Mouse (Mus musculus): ENCODE measurements at regions not wholly inside any gene's neighbourhood (a gene's known extent, or its start where the extent isn't known, plus 50 kb on each side); places are given as distances from the start of the nearest gene placed in this dataset.

GRCm38 (mm10) chr11:31787917-31788703 is 83.9 kb upstream of the Cpeb4 start:
- Histone ChIP-seq H3K9ac (ENCODE audit: low read depth, low read length) (no peak overlapping the region), H3K27me3 (ENCODE audit: insufficient read depth, low read length) (no peaks in the 10 kb centered on the region), H3K27ac (no peak overlapping the region), H3K36me3 (ENCODE audit: insufficient read depth, low read length) (no peaks in the 10 kb centered on the region), H3K9me3 (replicated peaks; ENCODE audit: low read length) (no peaks in the 10 kb centered on the region), H3K4me2 (ENCODE audit: low read length) (no peak overlapping the region), H3K4me1 (replicated peaks; ENCODE audit: insufficient read depth, low read length) (no peaks in the 10 kb centered on the region), H3K4me3 (replicated peaks; ENCODE audit: low read depth, low read length) (no peak overlapping the region)
- ATAC-seq (replicated peaks; ENCODE audit: low FRiP score, low read depth) (peak; percentile 79), DNase-seq (ENCODE audit: low spot score) (peak; percentile 57)
- 14% methylated on average over 2 of the region's 2 CpGs for WGBS
- no peak for TF ChIP-seq CTCF (IDR thresholded peaks at IDR 0.05; ENCODE audit: low read depth)

DNA sequence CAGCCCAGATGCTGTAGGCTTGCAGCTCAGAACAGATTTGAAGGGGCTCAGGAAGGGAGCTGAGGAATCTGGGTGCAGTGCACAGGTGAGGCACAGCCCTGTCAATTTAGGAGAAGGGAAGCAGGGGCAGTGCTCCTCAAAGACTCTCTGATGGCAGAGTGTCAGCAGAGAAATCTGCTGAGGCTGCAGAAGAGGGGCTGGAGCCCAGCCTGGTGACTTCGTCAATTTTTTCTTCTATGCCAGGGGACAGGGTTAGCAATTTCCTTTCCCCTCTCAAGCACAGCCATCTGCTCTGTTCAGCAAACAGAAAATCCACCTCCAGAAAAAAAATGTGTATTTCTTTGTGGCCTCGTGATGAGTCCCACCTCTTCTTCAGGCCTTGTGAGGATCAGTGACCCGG is 82.0 kb upstream of the Cpeb4 start:
- Histone ChIP-seq H3K4me3 (replicated peaks; ENCODE audit: low read depth, low read length) (no peak overlapping the region), H3K4me2 (ENCODE audit: low read length) (no peak overlapping the region), H3K27ac (no peak overlapping the region), H3K27me3 (ENCODE audit: insufficient read depth, low read length) (no peaks in the 10 kb centered on the region), H3K4me1 (replicated peaks; ENCODE audit: insufficient read depth, low read length) (no peaks in the 10 kb centered on the region), H3K9ac (ENCODE audit: low read depth, low read length) (no peak overlapping the region), H3K9me3 (replicated peaks; ENCODE audit: low read length) (no peaks in the 10 kb centered on the region), H3K36me3 (ENCODE audit: insufficient read depth, low read length) (no peaks in the 10 kb centered on the region)
- no peak for TF ChIP-seq CTCF (IDR thresholded peaks at IDR 0.05; ENCODE audit: low read depth)
- no peak for ATAC-seq (replicated peaks; ENCODE audit: low FRiP score, low read depth)
- 69% methylated on average over 3 of the region's 3 CpGs for WGBS
- no peak for DNase-seq (ENCODE audit: low spot score)

GRCm38 (mm10) chr11:31791264-31791663 is 80.7 kb upstream of the Cpeb4 start:
- H3K4me2 ChIP-seq (ENCODE audit: low read length) = no peak overlapping the region
- DNase-seq (ENCODE audit: low spot score) = no peak
- H3K27me3 ChIP-seq (ENCODE audit: insufficient read depth, low read length) = no peaks in the 10 kb centered on the region
- no peak overlapping the region for H3K27ac ChIP-seq
- no peak overlapping the region for H3K9ac ChIP-seq (ENCODE audit: low read depth, low read length)
- 18% methylated on average over 2 of the region's 2 CpGs for WGBS
- no peak overlapping the region for H3K4me3 ChIP-seq (replicated peaks; ENCODE audit: low read depth, low read length)
- ATAC-seq (replicated peaks; ENCODE audit: low FRiP score, low read depth) = no peak
- H3K9me3 ChIP-seq (replicated peaks; ENCODE audit: low read length) = no peaks in the 10 kb centered on the region
- H3K36me3 ChIP-seq (ENCODE audit: insufficient read depth, low read length) = no peaks in the 10 kb centered on the region
- TF ChIP-seq CTCF (IDR thresholded peaks at IDR 0.05; ENCODE audit: low read depth) = no peak
- no peaks in the 10 kb centered on the region for H3K4me1 ChIP-seq (replicated peaks; ENCODE audit: insufficient read depth, low read length)

DNA sequence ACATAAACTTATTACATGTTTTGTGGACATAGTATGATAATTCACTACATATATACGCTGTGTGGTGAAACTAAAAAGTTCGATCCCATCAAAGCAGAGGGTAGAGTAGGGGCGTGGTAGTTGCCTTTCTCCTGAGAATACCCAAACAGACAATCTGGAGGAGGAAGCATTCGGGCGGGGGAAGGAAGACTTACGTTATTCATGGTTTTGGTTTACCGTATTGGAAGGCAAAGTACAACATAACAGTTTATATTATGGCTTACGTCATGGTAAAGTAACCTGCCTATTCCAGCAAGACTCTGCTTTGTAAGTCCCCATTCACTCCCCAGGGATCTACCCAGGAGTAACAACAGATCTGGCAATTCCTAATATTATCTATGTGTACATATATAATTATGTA is 76.9 kb upstream of the Cpeb4 start:
- no peak for ATAC-seq (replicated peaks; ENCODE audit: low FRiP score, low read depth)
- Histone ChIP-seq H3K27ac (no peak overlapping the region), H3K4me2 (ENCODE audit: low read length) (no peak overlapping the region), H3K9me3 (replicated peaks; ENCODE audit: low read length) (no peaks in the 10 kb centered on the region), H3K27me3 (ENCODE audit: insufficient read depth, low read length) (no peaks in the 10 kb centered on the region), H3K36me3 (ENCODE audit: insufficient read depth, low read length) (no peaks in the 10 kb centered on the region), H3K4me3 (replicated peaks; ENCODE audit: low read depth, low read length) (no peak overlapping the region), H3K9ac (ENCODE audit: low read depth, low read length) (no peak overlapping the region), H3K4me1 (replicated peaks; ENCODE audit: insufficient read depth, low read length) (no peaks in the 10 kb centered on the region)
- no peak for DNase-seq (ENCODE audit: low spot score)
- TF ChIP-seq CTCF (IDR thresholded peaks at IDR 0.05; ENCODE audit: low read depth) = no peak
- 78% methylated on average over 8 of the region's 8 CpGs for WGBS

- Histone ChIP-seq H3K4me2 (ENCODE audit: low read length) (no peak overlapping the region), H3K9me3 (replicated peaks; ENCODE audit: low read length) (no peaks in the 10 kb centered on the region), H3K27me3 (ENCODE audit: insufficient read depth, low read length) (no peaks in the 10 kb centered on the region), H3K9ac (ENCODE audit: low read depth, low read length) (no peak overlapping the region), H3K4me3 (replicated peaks; ENCODE audit: low read depth, low read length) (no peak overlapping the region), H3K4me1 (replicated peaks; ENCODE audit: insufficient read depth, low read length) (no peaks in the 10 kb centered on the region), H3K27ac (no peak overlapping the region), H3K36me3 (ENCODE audit: insufficient read depth, low read length) (no peaks in the 10 kb centered on the region)
- TF ChIP-seq CTCF (IDR thresholded peaks at IDR 0.05; ENCODE audit: low read depth) = no peak
- 50% methylated on average over 6 of the region's 6 CpGs for WGBS
- peak; percentile 27 for DNase-seq (ENCODE audit: low spot score)
- no peak for ATAC-seq (replicated peaks; ENCODE audit: low FRiP score, low read depth)
Observed at GRCm38 (mm10) chr11:31796245-31796644, 75.8 kb upstream of the Cpeb4 start.

DNA sequence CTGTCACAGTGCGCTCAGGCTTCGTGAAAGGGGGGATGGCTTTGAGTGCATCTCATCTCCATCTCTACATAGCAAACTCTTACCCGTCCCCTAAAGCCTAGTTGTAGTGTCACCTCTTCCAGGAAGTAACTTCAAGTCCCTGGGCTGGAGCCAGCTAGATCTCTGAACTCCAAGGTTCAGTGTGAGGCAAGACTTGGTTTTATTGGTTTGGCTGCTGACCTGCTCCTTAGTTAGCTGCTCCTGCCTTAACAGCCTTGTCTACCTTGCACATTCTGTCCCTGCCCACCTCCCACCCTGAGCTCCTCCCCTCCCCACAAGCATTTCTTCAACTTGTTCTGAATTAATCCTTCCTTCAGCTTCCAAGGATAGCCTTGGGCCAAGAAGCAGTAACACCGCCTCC is 70.4 kb upstream of the Cpeb4 start:
- DNase-seq (ENCODE audit: low spot score) (no peak), ATAC-seq (replicated peaks; ENCODE audit: low FRiP score, low read depth) (peak; percentile 58)
- TF ChIP-seq CTCF (IDR thresholded peaks at IDR 0.05; ENCODE audit: low read depth) = no peak
- H3K4me1 ChIP-seq (replicated peaks; ENCODE audit: insufficient read depth, low read length) = no peaks in the 10 kb centered on the region; the same call in 1 of the 2 replicates
- no peak overlapping the region for H3K9ac ChIP-seq (ENCODE audit: low read depth, low read length)
- no peak overlapping the region for H3K27ac ChIP-seq
- H3K9me3 ChIP-seq (replicated peaks; ENCODE audit: low read length) = no peaks in the 10 kb centered on the region
- H3K4me3 ChIP-seq (replicated peaks; ENCODE audit: low read depth, low read length) = no peak overlapping the region
- WGBS = 80% methylated on average over 4 of the region's 4 CpGs
- no peaks in the 10 kb centered on the region for H3K27me3 ChIP-seq (ENCODE audit: insufficient read depth, low read length)
- H3K36me3 ChIP-seq (ENCODE audit: insufficient read depth, low read length) = no peaks in the 10 kb centered on the region
- H3K4me2 ChIP-seq (ENCODE audit: low read length) = no peak overlapping the region

All from kidney, postnatal 0 days (tissue).